Mouse (Mus musculus): ENCODE measurements around the gene Rtn4. TPM values are rescaled to one million over a fixed set of nuclear protein-coding genes. Genes with fewer than 3 reads are reported as not detected.

Rtn4 gene
- total and polyA plus RNA-seq, 3 experiments, result 46.5 to 202 (median 57.8) TPM

GRCm38 (mm10) chr11:29706845-29707244 is 14.1 kb downstream of the Rtn4 start:
- H3K9ac ChIP-seq (ENCODE audit: control insufficient read depth, low read depth, low read length, poor library complexity, severe bottlenecking), result no peak overlapping the region
- no peaks in the 10 kb centered on the region for H3K9me3 ChIP-seq (replicated peaks; ENCODE audit: insufficient read depth, low read length)
- H3K4me3 ChIP-seq (ENCODE audit: control insufficient read depth in 1 of 2, insufficient read depth in 1 of 2, low read depth in 2 of 2, low read length in 2 of 2), result no peak overlapping the region
- DNase-seq (ENCODE audit: low read depth, low spot score), result no peak
- H3K36me3 ChIP-seq (ENCODE audit: control insufficient read depth in 1 of 2, insufficient read depth in 2 of 2, low read length in 2 of 2), result peaks cover 15 to 28% of the 10 kb centered on the region in 2 experiments
- no peaks in the 10 kb centered on the region for H3K27me3 ChIP-seq (ENCODE audit: control insufficient read depth in 1 of 2, insufficient read depth in 2 of 2, low read length in 2 of 2)
- H3K27ac ChIP-seq (ENCODE audit: control insufficient read depth, low read depth, low read length), result no peak overlapping the region
- TF ChIP-seq ZC3H11A (IDR thresholded peaks at IDR 0.05; ENCODE audit: low read depth, low read length) (no peak), MEF2A (IDR thresholded peaks at IDR 0.05; ENCODE audit: extremely low read depth, insufficient replicate concordance, low read depth, low read length, poor library complexity, severe bottlenecking) (no peak), GATA1 (IDR thresholded peaks at IDR 0.05; ENCODE audit: low read depth, low read length) (no peak), EP300 (IDR thresholded peaks at IDR 0.05; ENCODE audit: low read depth in 1 of 2, low read length in 2 of 2) (no peak)
- H3K4me1 ChIP-seq (ENCODE audit: control insufficient read depth in 1 of 2, insufficient read depth in 2 of 2, low read length in 2 of 2), result peaks cover 8 to 11% of the 10 kb centered on the region in 2 experiments
- H3K79me2 ChIP-seq (ENCODE audit: control insufficient read depth, insufficient read depth, low read length, poor library complexity), result peaks cover 5% of the 10 kb centered on the region

GRCm38 (mm10) chr11:29709512-29709911 is 16.8 kb downstream of the Rtn4 start:
- Histone ChIP-seq H3K27me3 (ENCODE audit: control insufficient read depth in 1 of 2, insufficient read depth in 2 of 2, low read length in 2 of 2) (no peaks in the 10 kb centered on the region), H3K27ac (ENCODE audit: control insufficient read depth, low read depth, low read length) (no peak overlapping the region), H3K4me3 (ENCODE audit: control insufficient read depth in 1 of 2, insufficient read depth in 1 of 2, low read depth in 2 of 2, low read length in 2 of 2) (no peak overlapping the region), H3K9ac (ENCODE audit: control insufficient read depth, low read depth, low read length, poor library complexity, severe bottlenecking) (no peak overlapping the region), H3K9me3 (replicated peaks; ENCODE audit: insufficient read depth, low read length) (no peaks in the 10 kb centered on the region), H3K36me3 (ENCODE audit: control insufficient read depth in 1 of 2, insufficient read depth in 2 of 2, low read length in 2 of 2) (peaks cover 12 to 25% of the 10 kb centered on the region in 2 experiments), H3K4me1 (ENCODE audit: control insufficient read depth in 1 of 2, insufficient read depth in 2 of 2, low read length in 2 of 2) (peaks cover 4 to 9% of the 10 kb centered on the region in 2 experiments), H3K79me2 (ENCODE audit: control insufficient read depth, insufficient read depth, low read length, poor library complexity) (peaks cover 5% of the 10 kb centered on the region)
- DNase-seq (ENCODE audit: low read depth, low spot score), result peak; percentile 62
- TF ChIP-seq ELF1 (IDR thresholded peaks at IDR 0.05; ENCODE audit: low read depth, low read length) (no peak), TCF12 (IDR thresholded peaks at IDR 0.05; ENCODE audit: low read depth, low read length) (no peak), SIN3A (IDR thresholded peaks at IDR 0.05; ENCODE audit: low read length) (no peak; the same call in 1 of the 2 replicates), CHD1 (IDR thresholded peaks at IDR 0.05; ENCODE audit: low read depth, low read length) (no peak), CTCF (IDR thresholded peaks at IDR 0.05 in 2 of 3, conservative IDR thresholded peaks at IDR 0.05 in 1 of 3; ENCODE audit: control insufficient read depth in 1 of 3, insufficient read depth in 1 of 3, low read depth in 2 of 3, low read length in 3 of 3, poor library complexity in 1 of 3, severe bottlenecking in 1 of 3) (peak; percentile 17 to 73 (median 36); a peak in 4 of 6 replicates), ZMIZ1 (IDR thresholded peaks at IDR 0.05; ENCODE audit: low read depth, low read length) (no peak), NELFE (IDR thresholded peaks at IDR 0.05; ENCODE audit: low read depth, low read length) (no peak), MYC (IDR thresholded peaks at IDR 0.05; ENCODE audit: low read depth, low read length) (peak; percentile 86), RAD21 (IDR thresholded peaks at IDR 0.05; ENCODE audit: low read depth, low read length) (peak; percentile 61), ZC3H11A (IDR thresholded peaks at IDR 0.05; ENCODE audit: low read depth, low read length) (peak; percentile 49; the same call in 1 of the 2 replicates), MAFK (IDR thresholded peaks at IDR 0.05; ENCODE audit: borderline replicate concordance, low read depth, low read length) (no peak), NRF1 (IDR thresholded peaks at IDR 0.05; ENCODE audit: insufficient read depth, low read depth, low read length, poor library complexity, severe bottlenecking) (no peak), RCOR1 (IDR thresholded peaks at IDR 0.05; ENCODE audit: low read depth, low read length) (no peak), MAX (IDR thresholded peaks at IDR 0.05; ENCODE audit: low read length) (no peak), CHD2 (IDR thresholded peaks at IDR 0.05; ENCODE audit: low read length) (no peak), SMC3 (IDR thresholded peaks at IDR 0.05; ENCODE audit: low read depth, low read length) (peak; percentile 66), BHLHE40 (IDR thresholded peaks at IDR 0.05; ENCODE audit: borderline replicate concordance, low read depth, low read length) (no peak), ZKSCAN1 (IDR thresholded peaks at IDR 0.05; ENCODE audit: low read depth, low read length) (no peak), TAL1 (IDR thresholded peaks at IDR 0.05; ENCODE audit: low read length) (no peak), MXI1 (IDR thresholded peaks at IDR 0.05; ENCODE audit: low read depth, low read length) (no peak), KAT2A (conservative IDR thresholded peaks at IDR 0.05; ENCODE audit: low read depth, low read length) (no peak), ZNF384 (IDR thresholded peaks at IDR 0.05; ENCODE audit: low read depth, low read length) (no peak)

Data from MEL (cell line).